Mouse (Mus musculus): Measurements from ENCODE around the gene Rex1bd.
"Not testable (repeated sequence)": the region's sequence is repeated elsewhere in the genome, so short reads cannot be mapped to it uniquely, and the experiment has no call there.

Gene Rex1bd

DNA sequence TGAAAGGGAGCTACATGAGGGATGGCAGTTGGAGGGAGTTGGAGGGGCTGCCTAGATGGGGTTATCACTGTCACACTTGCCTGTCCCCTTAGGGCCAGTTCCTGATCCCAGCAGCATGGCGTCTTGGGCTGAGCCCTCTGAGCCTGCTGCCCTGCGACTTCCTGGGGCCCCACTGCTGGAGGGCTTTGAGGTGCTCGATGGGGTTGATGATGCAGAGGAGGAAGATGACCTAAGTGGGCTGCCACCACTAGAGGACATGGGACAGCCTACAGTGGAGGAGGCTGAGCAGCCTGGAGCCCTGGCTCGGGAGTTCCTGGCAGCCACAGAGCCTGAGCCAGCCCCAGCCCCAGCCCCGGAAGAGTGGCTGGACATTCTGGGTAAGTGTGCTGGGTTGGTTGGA is 22.7 kb upstream of the Rex1bd start:
- no peak for DNase-seq (ENCODE audit: low spot score)

- DNase-seq (ENCODE audit: low spot score) = no peak
Observed at GRCm38 (mm10) chr8:70528182-70528797, 21.7 kb upstream of the Rex1bd start.

DNA sequence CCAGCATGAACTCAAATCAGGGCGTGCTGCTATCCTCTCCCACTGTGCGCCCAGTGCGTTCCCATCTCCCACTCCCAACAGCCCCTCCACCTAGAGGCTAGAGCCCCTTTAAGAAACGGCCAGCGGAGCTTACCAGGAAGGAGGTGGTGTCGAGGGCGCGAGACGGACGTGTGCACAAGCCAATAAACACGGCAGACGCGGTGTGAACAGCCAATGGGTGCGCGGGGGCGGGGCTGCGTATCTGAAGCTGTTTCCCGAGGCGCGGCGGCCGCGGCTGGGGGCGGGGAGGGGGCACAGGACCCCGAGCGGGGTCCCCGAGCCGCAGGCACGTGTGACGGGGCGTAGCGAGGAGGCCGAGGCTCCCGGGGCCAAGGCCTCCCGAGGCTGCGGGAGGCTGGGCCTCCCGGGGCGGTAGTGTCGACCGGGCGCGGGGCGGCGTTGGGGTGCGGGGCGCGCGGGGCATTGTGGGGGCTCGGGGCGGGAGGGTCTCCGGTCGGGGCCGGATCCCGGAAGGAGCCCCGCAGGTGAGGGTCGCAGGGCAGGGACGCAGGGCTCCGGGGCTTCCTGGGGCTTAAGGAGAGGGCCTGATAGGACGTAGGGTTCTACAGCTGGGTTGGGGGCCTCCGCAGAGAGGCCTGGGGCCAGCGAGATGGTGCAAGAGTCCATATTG is 21.1 kb upstream of the Rex1bd start, which contains the start of the genes Fkbp8 and Kxd1:
Gene Fkbp8, plus strand, starts transcription at position 213 of the 670 bp plus-strand sequence.
Gene Kxd1, minus strand, starts transcription at position 445 of the 670 bp plus-strand sequence.
- DNase-seq (ENCODE audit: low spot score) = peak; percentile 93

GRCm38 (mm10) chr8:70527111-70527511 is 20.6 kb upstream of the Rex1bd start:
- DNase-seq (ENCODE audit: low spot score) = no peak

- peak; percentile 98 for DNase-seq (ENCODE audit: low spot score)
Observed at GRCm38 (mm10) chr8:70522592-70523403, 16.2 kb upstream of the Rex1bd start.

DNA sequence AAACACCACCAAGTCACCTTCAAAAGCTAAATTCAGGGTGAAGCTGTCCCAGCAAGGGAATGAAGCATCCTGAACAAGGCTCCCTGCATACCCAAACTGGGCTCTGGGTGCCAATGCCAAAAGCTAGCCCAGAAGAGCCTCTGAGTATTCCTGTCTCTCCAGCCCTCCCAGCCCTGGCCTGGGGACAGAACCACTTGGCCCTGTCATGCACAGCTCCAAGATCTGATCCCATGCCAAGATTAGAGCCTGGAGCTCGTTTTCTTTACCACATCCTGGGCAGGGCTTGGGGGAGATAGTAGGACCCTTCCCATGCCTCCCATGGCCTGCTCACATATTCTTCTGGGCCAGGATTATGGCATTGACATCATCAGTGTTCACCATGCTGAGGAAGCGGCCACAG is 13.1 kb upstream of the Rex1bd start:
- DNase-seq (ENCODE audit: low spot score) = no peak

DNA sequence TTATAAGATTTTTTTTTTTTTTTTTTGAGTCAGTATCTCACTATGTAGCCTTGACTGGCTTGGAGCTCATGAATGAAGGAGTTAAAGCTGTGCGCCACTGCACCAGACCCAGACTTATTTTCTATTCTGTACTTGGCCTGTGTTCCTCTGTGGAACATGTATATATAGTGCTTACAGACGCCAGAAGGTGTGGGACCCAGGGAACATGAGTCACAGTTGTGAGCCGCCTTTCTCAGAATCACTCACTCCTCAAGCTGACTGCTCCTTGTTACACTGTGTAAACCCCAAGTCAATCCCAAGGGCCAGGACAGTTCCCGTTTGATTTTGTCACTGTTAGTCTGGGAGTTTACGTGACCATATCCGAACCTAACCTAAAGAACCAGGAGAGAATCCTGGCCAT is 12.5 kb upstream of the Rex1bd start:
- DNase-seq (ENCODE audit: low spot score) = no peak

DNA sequence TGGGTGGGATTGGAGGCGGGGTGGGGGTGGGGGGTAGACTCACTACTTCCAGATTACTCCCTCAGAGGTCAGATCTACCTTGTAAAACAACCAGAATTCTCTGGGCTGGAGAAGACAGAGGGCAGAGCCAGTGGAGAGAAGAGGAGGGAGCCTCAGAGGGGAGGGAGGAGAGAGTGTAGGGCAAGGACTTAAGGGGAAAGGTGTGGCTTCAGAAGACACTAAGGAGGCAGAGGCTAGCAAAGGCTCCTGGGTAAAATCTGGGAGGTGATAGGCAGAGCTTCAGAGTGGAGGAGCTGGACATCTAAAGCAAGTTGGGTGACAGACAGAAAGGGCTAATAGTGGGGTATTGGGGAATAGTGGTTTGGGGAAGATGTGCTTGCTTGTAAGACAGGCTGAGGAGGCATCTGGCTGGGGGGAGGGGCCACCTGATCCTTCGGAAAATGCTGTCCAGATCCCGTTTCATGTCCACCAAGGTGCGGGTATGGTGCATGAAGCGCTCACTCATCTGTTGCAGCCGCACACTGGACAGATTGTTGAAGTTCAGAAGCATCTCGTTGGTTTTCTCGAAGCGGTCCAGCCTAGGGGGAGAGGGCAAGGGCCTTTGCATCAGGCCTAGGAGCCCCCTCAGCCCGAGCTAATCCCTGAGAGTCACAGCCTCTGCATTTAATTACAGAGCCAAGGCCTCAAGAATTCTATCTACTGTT is 11.5 kb upstream of the Rex1bd start:
- no peak for DNase-seq (ENCODE audit: low spot score)

GRCm38 (mm10) chr8:70513441-70513840 is 6.9 kb upstream of the Rex1bd start:
- no peak for DNase-seq (ENCODE audit: low spot score)

GRCm38 (mm10) chr8:70512253-70512903 is 5.8 kb upstream of the Rex1bd start:
- no peak for DNase-seq (ENCODE audit: low spot score)

DNA sequence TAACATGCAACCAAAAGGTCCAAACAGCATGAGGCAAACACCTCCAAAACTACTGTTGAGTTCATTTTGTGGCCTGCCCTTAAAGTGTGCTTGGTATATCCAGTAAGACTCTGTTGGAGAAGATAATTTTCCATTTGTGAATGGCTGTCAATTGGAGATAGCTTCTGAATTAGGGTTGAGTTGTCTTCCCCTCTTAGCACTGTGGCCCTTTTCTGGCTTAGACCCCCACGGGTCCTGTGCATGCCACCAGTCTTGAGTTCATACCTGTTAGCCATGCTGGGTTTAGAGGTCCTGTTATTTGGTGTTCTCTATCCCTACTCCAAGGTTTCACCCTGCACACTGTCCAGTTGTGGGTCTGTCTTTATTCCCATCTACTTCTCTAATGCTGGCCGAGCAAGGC is 5.2 kb upstream of the Rex1bd start:
- no peak for DNase-seq (ENCODE audit: low spot score)

- DNase-seq (ENCODE audit: low spot score) = not testable (repeated sequence)
Observed at GRCm38 (mm10) chr8:70511174-70511573, 4.6 kb upstream of the Rex1bd start.

- DNase-seq (ENCODE audit: low spot score) = peak; percentile 97
Observed at GRCm38 (mm10) chr8:70510228-70510915, 3.8 kb upstream of the Rex1bd start, which contains the start of gene Uba52. Gene Uba52, minus strand, starts transcription at chr8:70510801.

GRCm38 (mm10) chr8:70509281-70509952 is 2.9 kb upstream of the Rex1bd start:
- no peak for DNase-seq (ENCODE audit: low spot score)

DNA sequence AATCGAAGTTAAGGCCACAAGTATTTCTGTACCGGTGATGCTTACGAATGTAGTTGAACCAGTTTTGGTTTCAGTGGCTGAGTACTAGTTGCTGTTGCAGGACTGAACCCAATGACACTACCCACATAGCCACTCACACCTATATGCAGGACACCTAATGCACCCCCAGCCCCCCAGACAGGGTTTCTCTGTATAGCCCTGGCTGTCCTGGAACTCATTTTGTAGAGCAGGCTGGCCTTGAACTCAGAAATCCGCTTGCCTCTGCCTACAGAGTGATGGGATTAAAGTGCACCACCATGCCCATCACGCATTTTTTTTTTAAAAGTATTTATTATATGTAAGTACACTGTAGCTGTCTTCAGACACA is 458 bp upstream of the Rex1bd start:
- DNase-seq (ENCODE audit: low spot score) = no peak

- no peak for DNase-seq (ENCODE audit: low spot score)
Observed at GRCm38 (mm10) chr8:70505698-70506327, 739 bp downstream of the Rex1bd start.

GRCm38 (mm10) chr8:70504851-70505250 is 1.7 kb downstream of the Rex1bd start:
- DNase-seq (ENCODE audit: low spot score) = peak; percentile 86

DNA sequence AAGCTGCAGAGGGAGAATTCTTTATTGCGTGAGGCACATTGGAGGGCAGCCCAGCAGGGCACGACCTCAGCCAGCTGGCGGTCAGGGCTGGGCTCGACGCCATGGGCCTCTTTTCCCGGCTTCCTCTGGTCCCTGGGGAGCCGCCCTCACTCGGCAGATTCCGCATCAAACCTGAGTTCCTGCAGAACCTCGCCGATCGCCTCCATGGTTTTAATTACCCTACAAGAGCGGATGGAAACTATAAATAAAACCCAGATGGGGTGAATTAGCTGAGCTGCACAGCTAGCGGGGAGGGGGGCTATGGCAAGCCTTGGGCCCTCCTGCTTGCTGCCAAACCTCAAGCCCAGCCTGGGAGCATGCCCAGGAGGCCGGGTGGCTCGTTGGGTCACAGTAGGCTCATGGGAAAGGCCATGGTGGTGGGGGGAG is 2.2 kb downstream of the Rex1bd start:
- DNase-seq (ENCODE audit: low spot score) = no peak

DNA sequence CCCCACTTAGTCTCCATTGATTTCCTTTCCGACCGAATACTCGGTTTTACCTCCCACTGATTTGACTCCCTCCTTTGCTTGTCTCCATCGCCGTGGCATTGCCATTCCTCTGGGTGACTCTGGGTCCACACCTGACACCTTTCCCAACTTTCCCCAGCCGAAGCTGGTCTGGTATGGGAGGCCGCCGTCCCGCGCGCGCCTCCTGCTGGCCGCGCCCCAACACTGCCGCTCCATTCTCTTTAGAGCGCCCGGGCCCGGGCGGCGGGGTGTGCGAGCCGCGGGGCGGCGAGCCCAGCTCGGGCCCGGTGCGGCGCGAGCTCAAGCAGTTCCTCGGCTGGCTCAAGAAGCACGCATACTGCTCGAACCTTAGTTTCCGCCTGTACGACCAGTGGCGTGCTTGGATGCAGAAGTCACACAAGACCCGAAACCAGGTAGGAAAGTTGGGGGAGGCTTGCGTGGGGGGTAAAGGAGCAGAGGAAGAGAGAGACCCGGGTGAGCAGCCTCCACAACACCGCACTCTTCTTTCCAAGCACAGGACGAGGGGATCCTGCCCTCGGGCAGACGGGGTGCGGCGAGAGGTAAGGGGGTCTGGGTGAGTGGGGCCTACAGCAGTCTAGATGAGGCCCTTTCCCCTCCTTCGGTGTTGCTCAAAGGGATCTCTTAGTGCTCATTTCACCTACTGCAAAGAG is 3.3 kb downstream of the Rex1bd start:
- peak; percentile 67 for DNase-seq (ENCODE audit: low spot score)
